Mouse (Mus musculus): ENCODE measurements around the gene Rab3ip. TPM values are rescaled to one million over a fixed set of nuclear protein-coding genes. Genes with fewer than 3 reads are reported as not detected.

Rab3ip gene
- total RNA-seq (2021) = 10 to 100 TPM; 43.4 to 45.6 TPM
- long read RNA-seq, experiment 1, transcript Rab3ip-203 (11 exons, 1,844 nt) = major isoform, 31 of 42 reads
- long read RNA-seq, experiment 1, partial matches to known transcripts = 2 of 42 reads
- long read RNA-seq, experiment 1, other reads (novel, unspliced or antisense) = 6 of 42 reads
- long read RNA-seq, experiment 2, transcript Rab3ip-203 (11 exons, 1,844 nt) = major isoform, 59 of 79 reads
- long read RNA-seq, experiment 2, partial matches to known transcripts = 4 of 79 reads
- long read RNA-seq, experiment 2, other reads (novel, unspliced or antisense) = 12 of 79 reads

GRCm38 (mm10) chr10:116950009-116950769, at the start of gene Rab3ip:
Gene Rab3ip (minus strand): TSS chr10:116950769.
- peak; percentile 94 to 95 for DNase-seq (ENCODE audit: low spot score in 2 of 2)

GRCm38 (mm10) chr10:116998716-116999455, 48.3 kb upstream of the Rab3ip start:
- DNase-seq (ENCODE audit: low spot score in 2 of 2) = no peak

GRCm38 (mm10) chr10:116996236-116996600, 45.6 kb upstream of the Rab3ip start:
- peak; percentile 46 to 63 for DNase-seq (ENCODE audit: low spot score in 2 of 2)

GRCm38 (mm10) chr10:116995584-116996235, 45.1 kb upstream of the Rab3ip start:
- no peak for DNase-seq (ENCODE audit: low spot score in 2 of 2)

DNA sequence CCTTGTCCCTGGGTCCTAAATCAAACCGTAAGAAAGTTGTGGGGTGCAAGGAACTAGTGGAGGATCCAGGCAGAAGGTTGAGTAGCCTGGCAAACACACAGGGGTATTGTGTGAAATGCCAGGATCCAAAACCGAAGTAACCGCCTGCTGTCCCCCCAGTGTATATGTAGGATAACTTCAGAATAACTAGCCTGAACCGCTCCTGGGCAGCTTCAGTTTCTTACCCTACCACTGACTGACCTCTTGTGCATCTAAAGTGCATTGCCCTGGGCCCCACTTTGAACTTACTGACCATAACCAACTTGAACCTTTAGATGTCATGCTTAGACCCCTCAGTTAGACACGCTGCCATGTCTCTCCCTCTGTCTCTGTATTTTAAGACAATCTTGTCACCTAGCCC, 44.6 kb upstream of the Rab3ip start:
- DNase-seq (ENCODE audit: low spot score in 2 of 2) = no peak

- DNase-seq (ENCODE audit: low spot score in 2 of 2) = no peak
Measured at GRCm38 (mm10) chr10:116993971-116994370, 43.4 kb upstream of the Rab3ip start.

- no peak for DNase-seq (ENCODE audit: low spot score in 2 of 2)
Measured at GRCm38 (mm10) chr10:116986264-116987082, 35.9 kb upstream of the Rab3ip start, which contains the start of gene Best3. Gene Best3 (plus strand): TSS chr10:116986314.

- no peak for DNase-seq (ENCODE audit: low spot score in 2 of 2)
Measured at GRCm38 (mm10) chr10:116984836-116985235, 34.3 kb upstream of the Rab3ip start.

GRCm38 (mm10) chr10:116982526-116982925, 32.0 kb upstream of the Rab3ip start:
- DNase-seq (ENCODE audit: low spot score in 2 of 2) = no peak

DNA sequence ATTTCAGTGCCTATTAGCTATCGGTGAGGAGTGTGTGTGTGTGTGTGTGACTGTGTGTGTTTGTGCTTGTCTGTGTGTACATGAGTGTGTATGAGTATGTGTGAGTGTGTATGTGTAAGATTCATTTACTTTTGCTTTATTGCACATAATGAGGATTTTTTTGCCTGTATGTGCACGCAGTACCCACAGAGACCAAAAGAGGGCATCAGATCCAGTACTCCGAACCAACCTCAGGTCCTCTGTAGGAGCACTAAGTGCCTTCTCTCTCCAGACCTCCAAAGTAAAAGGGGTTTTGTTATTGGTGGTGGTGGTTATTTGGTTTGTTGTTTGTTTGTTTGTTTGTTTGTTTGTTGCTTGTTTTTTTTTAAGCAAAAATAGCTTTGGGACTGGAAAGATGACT, 30.3 kb upstream of the Rab3ip start:
- peak in 1 of 2 experiments; percentile 35 for DNase-seq (ENCODE audit: low spot score in 2 of 2)

DNA sequence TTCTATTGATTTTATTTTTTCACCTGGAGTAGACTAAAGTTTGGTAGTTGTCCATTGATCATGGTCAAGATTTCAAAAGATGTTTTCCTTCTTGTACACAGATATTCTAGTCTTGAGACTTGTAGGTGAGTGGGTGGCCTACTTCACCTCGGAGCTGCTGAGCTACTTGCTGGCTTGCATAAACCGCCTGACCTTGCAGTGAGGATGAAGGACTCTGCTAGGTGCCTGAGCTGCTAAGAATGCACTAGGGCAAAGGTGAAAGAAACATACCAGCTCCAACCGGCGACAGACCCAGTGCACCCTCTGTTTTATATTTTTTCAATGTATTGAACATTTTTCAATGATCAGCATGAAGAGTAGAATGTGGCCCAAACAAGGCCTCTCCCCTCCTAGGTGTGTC, 29.7 kb upstream of the Rab3ip start:
- no peak for DNase-seq (ENCODE audit: low spot score in 2 of 2)

- DNase-seq (ENCODE audit: low spot score in 2 of 2) = no peak
Measured at GRCm38 (mm10) chr10:116978841-116979240, 28.3 kb upstream of the Rab3ip start.

- no peak for DNase-seq (ENCODE audit: low spot score in 2 of 2)
Measured at GRCm38 (mm10) chr10:116977858-116978257, 27.3 kb upstream of the Rab3ip start.

DNA sequence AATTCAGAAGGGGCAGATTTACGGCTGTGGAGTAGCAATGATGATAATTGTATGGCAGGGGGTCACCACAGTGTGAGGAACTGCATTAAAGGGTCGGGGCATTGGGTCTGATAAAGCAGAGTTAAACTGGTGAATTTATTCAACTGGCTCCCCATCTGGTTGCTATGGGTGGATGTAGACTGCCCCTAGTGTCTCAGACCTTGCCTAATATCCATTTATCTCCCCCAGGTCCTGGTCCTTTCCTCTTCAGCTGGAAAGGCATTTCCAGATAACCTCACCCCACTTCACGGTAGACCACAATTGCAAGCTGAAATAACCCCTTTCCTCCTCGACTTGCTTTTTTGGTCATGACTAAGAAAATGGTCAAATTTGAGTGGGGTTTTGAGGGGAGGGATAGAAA, 26.9 kb upstream of the Rab3ip start:
- DNase-seq (ENCODE audit: low spot score in 2 of 2) = no peak

DNA sequence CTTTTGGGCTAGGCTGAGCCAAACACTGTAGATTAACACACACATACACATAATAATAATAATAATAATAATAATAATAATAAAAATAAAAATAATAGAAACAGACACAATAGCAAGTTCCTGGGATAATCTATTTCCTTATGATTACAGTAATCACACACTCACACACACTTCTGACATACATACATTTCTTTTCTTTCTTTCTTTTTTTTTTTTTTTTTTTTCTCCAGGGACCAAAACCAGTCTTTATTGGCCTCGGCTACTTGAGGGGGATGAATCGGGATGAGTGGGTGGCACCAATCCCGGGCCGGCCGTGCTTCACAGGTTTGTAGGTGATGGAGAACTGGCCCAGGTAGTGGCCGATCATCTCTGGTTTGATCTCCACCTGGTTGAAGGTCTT, 21.9 kb upstream of the Rab3ip start, which contains the start of gene Gm10271:
Gene Gm10271 (minus strand): TSS at position 101 of the 400 bp plus-strand sequence.
- no peak for DNase-seq (ENCODE audit: low spot score in 2 of 2)

DNA sequence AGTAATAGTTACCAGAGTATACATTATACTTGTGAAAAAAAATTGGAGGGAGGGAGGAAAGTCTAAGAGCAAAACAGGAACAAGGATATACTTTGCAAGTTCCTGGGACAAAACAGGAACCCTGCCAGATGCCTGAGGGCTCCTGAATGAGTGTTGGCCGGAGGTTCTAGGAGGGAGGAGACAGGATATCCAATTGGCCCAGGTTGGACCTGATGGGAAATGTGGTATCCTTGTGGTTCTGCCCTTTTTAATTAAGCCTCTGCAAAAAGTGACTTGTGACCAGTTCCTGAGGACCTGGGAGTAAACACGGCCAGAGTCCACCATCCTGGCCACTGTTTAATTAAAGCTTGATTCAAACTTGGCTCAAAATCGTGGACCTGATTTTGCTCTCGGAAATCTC, 18.2 kb upstream of the Rab3ip start:
- no peak for DNase-seq (ENCODE audit: low spot score in 2 of 2)

DNA sequence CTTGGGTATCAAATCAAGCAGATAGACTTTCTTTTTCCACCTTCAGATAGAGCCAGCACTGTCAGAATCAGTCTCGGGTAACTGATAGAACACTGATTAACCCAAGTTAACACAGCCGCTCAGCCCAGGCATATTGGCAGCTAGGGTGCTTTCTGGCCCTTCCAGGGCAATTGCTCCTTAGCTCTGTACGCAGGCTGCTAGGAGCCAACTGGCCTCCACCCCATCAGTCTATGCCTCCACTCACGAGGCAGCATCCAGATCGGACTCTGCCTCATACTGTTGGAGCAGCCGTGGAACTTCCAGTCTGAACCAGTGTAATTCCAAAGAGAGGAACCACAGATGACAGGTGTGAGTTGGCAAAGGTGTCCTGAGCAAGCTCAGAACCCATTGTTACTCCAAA, 15.5 kb upstream of the Rab3ip start:
- DNase-seq (ENCODE audit: low spot score in 2 of 2) = no peak

DNA sequence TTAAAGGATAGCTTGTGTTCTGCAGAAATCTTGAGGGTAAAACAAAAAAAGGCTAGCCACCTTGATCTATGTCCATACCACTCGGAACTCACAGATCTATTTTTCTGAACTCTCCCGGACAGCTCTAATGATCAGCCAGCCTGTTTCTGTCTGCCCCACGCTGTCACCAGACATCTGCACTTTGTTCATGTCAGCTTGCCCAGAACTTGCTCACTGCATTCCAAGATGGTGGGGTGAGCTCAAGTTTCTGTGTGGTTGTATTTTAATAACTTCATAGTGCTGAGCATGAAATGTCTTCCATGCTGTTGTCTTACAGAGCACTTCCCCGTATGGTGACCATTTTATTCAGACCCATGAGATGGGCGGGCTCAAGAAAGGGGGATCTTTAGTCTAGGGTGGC, 14.7 kb upstream of the Rab3ip start:
- no peak for DNase-seq (ENCODE audit: low spot score in 2 of 2)

- DNase-seq (ENCODE audit: low spot score in 2 of 2) = no peak
Measured at GRCm38 (mm10) chr10:116964571-116964970, 14.0 kb upstream of the Rab3ip start.

GRCm38 (mm10) chr10:116964084-116964483, 13.5 kb upstream of the Rab3ip start:
- no peak for DNase-seq (ENCODE audit: low spot score in 2 of 2)
